Mouse (Mus musculus) erythroblast, embryonic 14.5 days (primary cell): Measurements from ENCODE around the gene Gorab.

Experiments used
- GATA1 ChIP-seq: IDR thresholded peaks from 2 replicates; pipeline ENCODE4 v1.6.1; 2012; ENCODE audit warnings: low read length, inconsistent platforms, mixed read lengths
- TAL1 ChIP-seq: IDR thresholded peaks from 3 replicates; pipeline ENCODE4 v1.6.1; 2012; ENCODE audit warnings: low read length, inconsistent platforms, mixed read lengths

DNA sequence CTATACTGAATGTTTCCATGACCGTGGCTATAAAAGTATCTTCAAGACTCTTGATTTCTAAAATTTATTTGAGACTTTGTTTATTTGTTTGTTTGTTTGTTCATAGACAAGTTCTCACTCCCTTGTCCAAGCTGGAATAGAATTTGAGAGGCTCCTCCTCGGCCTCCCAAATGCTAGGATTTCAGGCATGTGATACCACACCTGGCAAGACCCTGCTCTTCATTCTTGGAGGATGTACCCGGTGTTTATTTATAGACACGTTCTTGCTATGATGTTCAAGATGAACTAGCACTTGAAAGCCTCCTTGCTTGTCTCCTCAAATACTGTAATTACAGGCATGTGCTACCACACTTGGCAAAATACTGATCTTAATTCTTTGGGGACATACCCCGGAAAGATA is 57.9 kb downstream of the Gorab start:
- TF ChIP-seq GATA1 (no peak), TAL1 (no peak)
